Mouse (Mus musculus): ENCODE results near the gene Spock1.

DNA sequence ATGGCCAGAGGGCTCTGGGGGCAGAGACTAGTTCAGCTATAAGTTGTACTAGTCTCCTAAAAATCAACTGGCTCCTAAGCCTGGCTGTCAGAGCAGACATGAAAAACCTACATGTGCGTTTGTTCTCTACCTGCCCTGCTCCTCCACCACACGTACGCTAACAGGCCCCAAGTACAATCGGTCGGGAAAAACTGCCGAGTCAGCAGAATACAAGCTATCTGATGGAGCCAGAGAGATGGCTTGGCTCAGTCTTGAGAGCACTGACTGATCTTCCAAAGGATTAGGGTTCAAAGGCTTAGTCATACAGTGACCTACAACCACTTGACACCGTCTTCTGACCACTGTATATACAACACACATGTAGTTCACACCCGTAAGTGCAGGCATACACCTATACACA is 339.7 kb downstream of the Spock1 start:
- TF ChIP-seq HCFC1 (IDR thresholded peaks at IDR 0.05; ENCODE audit: low read depth, low read length), result no peak
- no peak for TF ChIP-seq NRF1 (IDR thresholded peaks at IDR 0.05; ENCODE audit: low read depth, low read length)
